In the genomic region with DNA sequence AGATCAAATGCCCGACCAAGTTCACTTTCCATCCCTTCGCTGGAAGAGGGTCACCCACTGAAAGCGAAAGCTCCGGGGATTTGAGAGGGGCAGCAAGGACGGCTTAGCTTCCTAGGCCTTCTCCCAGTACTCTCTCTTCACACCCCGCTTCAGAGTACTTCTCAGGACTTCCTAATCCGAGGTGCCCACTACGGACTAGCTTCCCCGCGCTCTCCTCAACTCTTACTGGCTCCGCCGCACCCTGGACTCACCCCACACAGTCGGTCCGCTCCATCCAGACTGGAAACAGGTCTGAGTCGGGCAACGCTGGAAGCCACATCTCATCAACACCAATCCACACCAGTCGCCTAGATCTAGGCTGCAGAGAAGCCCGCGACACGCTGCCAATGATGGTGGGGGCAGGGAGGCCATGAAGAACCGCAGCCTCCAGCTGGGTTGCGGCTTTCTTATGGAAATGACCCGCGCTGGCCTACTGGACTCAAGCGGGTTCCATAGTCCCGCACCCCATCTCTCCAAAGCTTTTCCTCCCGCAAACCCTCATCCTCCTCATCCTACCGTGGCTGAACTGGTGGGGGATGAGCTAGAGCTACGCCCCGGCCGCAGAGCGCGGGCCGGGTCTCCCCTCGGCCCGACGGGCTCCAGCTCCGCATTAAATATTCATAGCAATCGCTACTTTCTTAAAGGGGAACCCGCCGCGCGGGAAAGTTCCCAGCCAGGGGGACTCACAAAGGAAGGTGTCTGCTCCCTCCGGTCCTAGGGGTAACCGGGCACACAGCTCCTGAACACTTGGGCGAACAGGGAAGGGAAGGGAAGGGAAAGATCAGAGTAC, we compare ENCODE assay signal across 8 mouse cellular contexts. TPM values are rescaled to one million over a fixed set of nuclear protein-coding genes. Genes with fewer than 3 reads are reported as not detected.
DNase-seq lines count a peak whose midpoint lies in the region; ATAC-seq and TF ChIP-seq lines count a peak whose summit lies in the region.

No protein-coding gene starts in this region.

- H3K4me3 ChIP-seq in heart, embryonic 13.5 days: peak overlapping the region; percentile 50
- peak overlapping the region; percentile 61 for H3K4me3 ChIP-seq in forebrain, embryonic 11.5 days (ENCODE audit: low read depth, low read length)
- H3K4me3 ChIP-seq in kidney, adult 2 months (ENCODE audit: insufficient read depth, low read depth, low read length): peak overlapping the region; percentile 71
- peak overlapping the region; percentile 59 for H3K4me3 ChIP-seq in midbrain, embryonic 13.5 days (replicated peaks)
- H3K4me3 ChIP-seq in thymus, adult 2 months (ENCODE audit: control insufficient read depth, insufficient read depth, low read length): no peak overlapping the region

- no peak overlapping the region for H3K27ac ChIP-seq in heart, embryonic 13.5 days (replicated peaks)
- H3K27ac ChIP-seq in forebrain, embryonic 11.5 days (ENCODE audit: low read depth, low read length): peak overlapping the region; percentile 88
- H3K27ac ChIP-seq in kidney, adult 2 months (ENCODE audit: insufficient read depth, low read depth, low read length): peak overlapping the region; percentile 95
- H3K27ac ChIP-seq in midbrain, embryonic 13.5 days: peak overlapping the region; percentile 90
- no peak overlapping the region for H3K27ac ChIP-seq in thymus, adult 2 months (ENCODE audit: control insufficient read depth, insufficient read depth, low read length)

- peaks cover 96% of the 10 kb centered on the region for H3K27me3 ChIP-seq in heart, embryonic 13.5 days (replicated peaks)
- no peaks in the 10 kb centered on the region for H3K27me3 ChIP-seq in forebrain, embryonic 11.5 days (ENCODE audit: control insufficient read depth, insufficient read depth, low read length)
- H3K27me3 ChIP-seq in kidney, adult 2 months (replicated peaks; ENCODE audit: control insufficient read depth, insufficient read depth, low read length): no peaks in the 10 kb centered on the region
- peaks cover 3% of the 10 kb centered on the region; the same call in 1 of the 2 replicates for H3K27me3 ChIP-seq in midbrain, embryonic 13.5 days
- H3K27me3 ChIP-seq in thymus, adult 2 months (ENCODE audit: control insufficient read depth, insufficient read depth, low read length): peaks cover 15% of the 10 kb centered on the region

- no peaks in the 10 kb centered on the region for H3K36me3 ChIP-seq in heart, embryonic 13.5 days
- H3K36me3 ChIP-seq in forebrain, embryonic 11.5 days (ENCODE audit: control insufficient read depth, insufficient read depth, low read length): no peaks in the 10 kb centered on the region
- H3K36me3 ChIP-seq in kidney, adult 2 months (ENCODE audit: control insufficient read depth, insufficient read depth, low read length): no peaks in the 10 kb centered on the region
- no peaks in the 10 kb centered on the region for H3K36me3 ChIP-seq in midbrain, embryonic 13.5 days
- H3K36me3 ChIP-seq in thymus, adult 2 months (ENCODE audit: control insufficient read depth, insufficient read depth, low read length): no peaks in the 10 kb centered on the region

- ATAC-seq in heart, embryonic 13.5 days (ENCODE audit: extremely low read depth, insufficient number of reproducible peaks, low FRiP score, low TSS enrichment): no peak
- peak; percentile 60 for ATAC-seq in forebrain, embryonic 11.5 days (replicated peaks; ENCODE audit: low FRiP score)
- peak; percentile 66 for ATAC-seq in midbrain, embryonic 13.5 days
- no peak for ATAC-seq in erythroblast, adult 5-6 weeks (replicated peaks; ENCODE audit: low FRiP score, poor library complexity, severe bottlenecking)

- peak overlapping the region; percentile 83 for H3K4me2 ChIP-seq in heart, embryonic 13.5 days
- peak overlapping the region; percentile 75 for H3K4me2 ChIP-seq in forebrain, embryonic 11.5 days (ENCODE audit: low read depth, low read length, severe bottlenecking)
- H3K4me2 ChIP-seq in midbrain, embryonic 13.5 days (replicated peaks): peak overlapping the region; percentile 72

- TF ChIP-seq CTCF in kidney, adult 2 months (conservative IDR thresholded peaks at IDR 0.05; ENCODE audit: insufficient read depth, insufficient read length, low read depth, low read length): no peak
- no peak for TF ChIP-seq CTCF in thymus, adult 2 months (IDR thresholded peaks at IDR 0.05; ENCODE audit: borderline replicate concordance, control insufficient read depth, extremely low read depth, insufficient read depth, low read length, poor library complexity)

- peaks cover 9% of the 10 kb centered on the region for H3K4me1 ChIP-seq in heart, embryonic 13.5 days
- H3K4me1 ChIP-seq in forebrain, embryonic 11.5 days (replicated peaks; ENCODE audit: control insufficient read depth, insufficient read depth, low read length): peaks cover 14% of the 10 kb centered on the region; the same call in 1 of the 2 replicates
- H3K4me1 ChIP-seq in kidney, adult 2 months (ENCODE audit: control insufficient read depth, insufficient read depth, low read length): peaks cover 6% of the 10 kb centered on the region; the same call in 1 of the 2 replicates
- peaks cover 62% of the 10 kb centered on the region for H3K4me1 ChIP-seq in midbrain, embryonic 13.5 days (replicated peaks)
- no peaks in the 10 kb centered on the region for H3K4me1 ChIP-seq in thymus, adult 2 months (replicated peaks; ENCODE audit: control insufficient read depth, insufficient read depth, low read length)

- WGBS in heart, embryonic 13.5 days: under 1% methylated on average over 46 of the region's 46 CpGs
- under 1% methylated on average over 46 of the region's 46 CpGs for WGBS in forebrain, embryonic 11.5 days
- 2% methylated on average over 46 of the region's 46 CpGs for WGBS in kidney, adult 2 months
- WGBS in midbrain, embryonic 13.5 days: under 1% methylated on average over 46 of the region's 46 CpGs
- WGBS in thymus, adult 2 months: 3% methylated on average over 46 of the region's 46 CpGs

- no peak for TF ChIP-seq POLR2A in kidney, adult 2 months (IDR thresholded peaks at IDR 0.05; ENCODE audit: low read depth, low read length)
- TF ChIP-seq POLR2A in thymus, adult 2 months (IDR thresholded peaks at IDR 0.05; ENCODE audit: control insufficient read depth, extremely low read depth, insufficient read depth, low read length, poor library complexity): no peak

- H3K9ac ChIP-seq in heart, embryonic 13.5 days: peak overlapping the region; percentile 71
- H3K9ac ChIP-seq in forebrain, embryonic 11.5 days (ENCODE audit: low read length): peak overlapping the region; percentile 90
- peak overlapping the region; percentile 87 for H3K9ac ChIP-seq in midbrain, embryonic 13.5 days (replicated peaks)

- H3K9me3 ChIP-seq in heart, embryonic 13.5 days: no peaks in the 10 kb centered on the region
- no peaks in the 10 kb centered on the region for H3K9me3 ChIP-seq in forebrain, embryonic 11.5 days (ENCODE audit: control insufficient read depth, low read length)
- no peaks in the 10 kb centered on the region for H3K9me3 ChIP-seq in midbrain, embryonic 13.5 days

- DNase-seq in heart, adult 8-10 months (ENCODE audit: low spot score): no peak
- DNase-seq in brain, adult 2 months (ENCODE audit: low read depth, low spot score): peak; percentile 52
- peak; percentile 81 for DNase-seq in forebrain, embryonic 11.5 days (ENCODE audit: low spot score)
- peak; percentile 62 for DNase-seq in kidney, adult 2 months
- no peak for DNase-seq in thymus, adult 2 months

RNA-seq across cellular contexts. Expression of a gene that starts 17.8 kb away (rescaled TPM):
- polyA plus RNA-seq in heart, embryonic 13.5 days (2015; fragmentation: Nextera tagmentation; extraction: Ambion mirVana): 0.03 and 0.08 TPM in 2 replicates
- under 1 TPM in 1 of 4 experiments, not detected in 3; 0.09 TPM for total RNA-seq in heart, adult 8-10 months (2022)
- 28.5 and 29.3 TPM in 2 replicates for polyA plus RNA-seq in forebrain, embryonic 11.5 days (2014; fragmentation: Nextera tagmentation; extraction: Ambion mirVana)
- polyA plus RNA-seq in kidney, adult 2 months (2012; rRNA removed): 14.4 and 18.0 TPM in 2 replicates
- 28.2 and 28.4 TPM in 2 replicates for polyA plus RNA-seq in midbrain, embryonic 13.5 days (2015; fragmentation: Nextera tagmentation; extraction: Ambion mirVana)
- 0.06 and 0.09 TPM in 2 replicates for polyA plus RNA-seq in thymus, adult 2 months (2012; rRNA removed)
- not detected in 2 replicates for total RNA-seq in erythroblast, adult 5-6 weeks (2015; ENCODE audit: low replicate concordance)
- 0.14 TPM in 1 of 2 replicates, not detected in the other for total RNA-seq in erythroblast, adult 5-6 weeks (2017; ENCODE audit: low replicate concordance)

Comparison
In these comparisons a context has a peak if more than half of its experiments do, and no peak if none do; other contexts are left out.
1. ATAC-seq: peak in forebrain, embryonic 11.5 days (single experiment) and midbrain, embryonic 13.5 days (single experiment); none in heart, embryonic 13.5 days (single experiment) and erythroblast, adult 5-6 weeks (single experiment).
2. H3K27ac ChIP-seq: peak in forebrain, embryonic 11.5 days (single experiment), kidney, adult 2 months (single experiment) and midbrain, embryonic 13.5 days (single experiment); none in heart, embryonic 13.5 days (single experiment) and thymus, adult 2 months (single experiment).
3. DNase-seq: peak in brain, adult 2 months (single experiment), forebrain, embryonic 11.5 days (single experiment) and kidney, adult 2 months (single experiment); none in heart, adult 8-10 months (single experiment) and thymus, adult 2 months (single experiment).
4. RNA of a gene that starts 17.8 kb away (polyA plus RNA-seq): 28.5 to 29.3 TPM in forebrain, embryonic 11.5 days, 28.2 to 28.4 TPM in midbrain, embryonic 13.5 days and 14.4 to 18.0 TPM in kidney, adult 2 months; 0.06 to 0.09 TPM in thymus, adult 2 months and 0.03 to 0.08 TPM in heart, embryonic 13.5 days; every median in the first group is over 10 times any median in the second.
5. Peak in every context shown above with its lines, with median percentiles within 50 percentile points of each other: H3K4me2 ChIP-seq and H3K9ac ChIP-seq.